Mouse (Mus musculus) CH12.LX (cell line): Measurements from ENCODE around the gene D8Ertd738e. TPM values are rescaled to one million over a fixed set of nuclear protein-coding genes. Genes with fewer than 3 reads are reported as not detected.

Experiments used
- DNase-seq: peaks from one replicate; pipeline ENCODE4 v3.0.0-alpha.2; 2013; ENCODE audit errors: extremely low read depth
- H3K27ac ChIP-seq: 2 replicates; pipeline ENCODE4 v1.5.1; 2012; ENCODE audit warnings: low read depth, mild to moderate bottlenecking, control low read depth, moderate library complexity; ENCODE audit not compliant: insufficient read depth
- H3K27me3 ChIP-seq: replicated peaks from 2 replicates; pipeline ENCODE3; 2012; ENCODE audit warnings: inconsistent platforms
- H3K36me3 ChIP-seq, 2 experiments: replicated peaks in 1 of 2; 2 replicates each; pipeline versions ENCODE3 to v1.6.1; 2012; ENCODE audit warnings: inconsistent platforms in 1 of 2, low read length in 1 of 2, mild to moderate bottlenecking in 1 of 2, mixed read lengths in 1 of 2, moderate library complexity in 1 of 2; ENCODE audit not compliant: control insufficient read depth in 1 of 2, insufficient read depth in 1 of 2
- H3K4me1 ChIP-seq, 2 experiments: 2 replicates each; pipeline ENCODE4 v1.6.1; 2012; ENCODE audit warnings: inconsistent platforms in 1 of 2, moderate library complexity in 1 of 2; ENCODE audit not compliant: insufficient read depth in 2 of 2, control insufficient read depth in 1 of 2
- H3K4me2 ChIP-seq: 2 replicates; pipeline ENCODE4 v1.6.1; 2012; ENCODE audit warnings: low read depth, mild to moderate bottlenecking, control low read depth; ENCODE audit not compliant: poor library complexity, insufficient read depth, severe bottlenecking
- H3K4me3 ChIP-seq, 3 experiments: fragments of 150-350 bp in 1 of 3; sonication (generic) in 1 of 3; replicated peaks in 1 of 3; 2 replicates each; pipeline versions ENCODE3 to v1.5.1; 2011 to 2012; ENCODE audit warnings: low read depth in 2 of 3, low read length in 2 of 3, mild to moderate bottlenecking in 2 of 3, moderate library complexity in 2 of 3, control low read depth in 1 of 3, improper control_type of control experiment in 1 of 3, inconsistent platforms in 1 of 3, mixed read lengths in 1 of 3; ENCODE audit not compliant: poor library complexity in 1 of 3
- H3K79me2 ChIP-seq: replicated peaks from 2 replicates; pipeline ENCODE4 v1.6.1; 2012; ENCODE audit warnings: mild to moderate bottlenecking, moderate library complexity; ENCODE audit not compliant: control insufficient read depth, poor library complexity, insufficient read depth, severe bottlenecking; ENCODE audit errors: extremely low read depth
- H3K9ac ChIP-seq: 2 replicates; pipeline ENCODE4 v1.6.1; 2012; ENCODE audit warnings: low read depth, mild to moderate bottlenecking, control low read depth, moderate library complexity; ENCODE audit not compliant: insufficient read depth
- H3K9me3 ChIP-seq: replicated peaks from 2 replicates; pipeline ENCODE3; 2012; ENCODE audit warnings: low read length, inconsistent platforms, mixed read lengths
- BHLHE40 ChIP-seq: IDR thresholded peaks from 2 replicates; pipeline ENCODE4 v1.6.1; 2011; ENCODE audit warnings: mild to moderate bottlenecking, low read depth, low read length, improper control_type of control experiment
- CHD1 ChIP-seq: IDR thresholded peaks from 2 replicates; pipeline ENCODE4 v1.6.1; 2012; ENCODE audit warnings: low read depth, low read length, improper control_type of control experiment, inconsistent platforms
- CTCF ChIP-seq, 2 experiments: IDR thresholded peaks in 1 of 2; conservative IDR thresholded peaks in 1 of 2; 2 replicates each; pipeline ENCODE4 v1.5.1; 2011 to 2012; ENCODE audit warnings: low read depth in 2 of 2, low read length in 2 of 2, improper control_type of control experiment in 1 of 2, inconsistent platforms in 1 of 2, mild to moderate bottlenecking in 1 of 2, moderate library complexity in 1 of 2
- E2F4 ChIP-seq: IDR thresholded peaks from 2 replicates; pipeline ENCODE4 v1.6.1; 2011; ENCODE audit warnings: low read depth, low read length, improper control_type of control experiment; ENCODE audit not compliant: insufficient replicate concordance
- EP300 ChIP-seq: IDR thresholded peaks from 2 replicates; pipeline ENCODE4 v1.6.1; 2011; ENCODE audit warnings: low read length, improper control_type of control experiment
- ETS1 ChIP-seq: conservative IDR thresholded peaks from 2 replicates; pipeline ENCODE4 v1.6.1; 2012; ENCODE audit warnings: low read depth, mild to moderate bottlenecking, inconsistent platforms, low read length, improper control_type of control experiment, moderate library complexity
- GABPA ChIP-seq: IDR thresholded peaks from 2 replicates; pipeline ENCODE4 v1.6.1; 2012; ENCODE audit warnings: low read depth, low read length, improper control_type of control experiment, inconsistent platforms; ENCODE audit not compliant: insufficient replicate concordance
- HCFC1 ChIP-seq: IDR thresholded peaks from 2 replicates; pipeline ENCODE4 v1.6.1; 2012; ENCODE audit warnings: low read depth, mild to moderate bottlenecking, inconsistent platforms, low read length, improper control_type of control experiment
- JUND ChIP-seq: conservative IDR thresholded peaks from 2 replicates; pipeline ENCODE4 v1.6.1; 2011; ENCODE audit warnings: low read depth, low read length, improper control_type of control experiment
- KAT2A ChIP-seq: IDR thresholded peaks from 2 replicates; pipeline ENCODE4 v1.6.1; 2012; ENCODE audit warnings: low read length, improper control_type of control experiment, inconsistent platforms; ENCODE audit not compliant: insufficient replicate concordance
- MAFK ChIP-seq: IDR thresholded peaks from 2 replicates; pipeline ENCODE4 v1.6.1; 2011; ENCODE audit warnings: low read length, improper control_type of control experiment; ENCODE audit not compliant: insufficient replicate concordance
- MAX ChIP-seq: IDR thresholded peaks from 2 replicates; pipeline ENCODE4 v1.6.1; 2011; ENCODE audit warnings: low read length, improper control_type of control experiment
- MEF2A ChIP-seq: IDR thresholded peaks from 2 replicates; pipeline ENCODE4 v1.6.1; 2014; ENCODE audit warnings: low read depth, mild to moderate bottlenecking, inconsistent platforms, low read length, improper control_type of control experiment, borderline replicate concordance
- NRF1 ChIP-seq: IDR thresholded peaks from 2 replicates; pipeline ENCODE4 v1.6.1; 2014; ENCODE audit warnings: low read depth, mild to moderate bottlenecking, inconsistent platforms, low read length, improper control_type of control experiment, moderate library complexity
- RAD21 ChIP-seq: IDR thresholded peaks from 2 replicates; pipeline ENCODE4 v1.6.1; 2011; ENCODE audit warnings: low read depth, mild to moderate bottlenecking, low read length, improper control_type of control experiment, moderate library complexity
- TBP ChIP-seq: conservative IDR thresholded peaks from 2 replicates; pipeline ENCODE4 v1.6.1; 2011; ENCODE audit warnings: low read depth, low read length, improper control_type of control experiment
- TCF12 ChIP-seq: IDR thresholded peaks from 2 replicates; pipeline ENCODE4 v1.6.1; 2014; ENCODE audit warnings: low read depth, mild to moderate bottlenecking, inconsistent platforms, low read length, improper control_type of control experiment
- UBTF ChIP-seq: IDR thresholded peaks from 2 replicates; pipeline ENCODE4 v1.6.1; 2012; ENCODE audit warnings: low read depth, mild to moderate bottlenecking, inconsistent platforms, low read length, improper control_type of control experiment, moderate library complexity
- ZC3H11A ChIP-seq: IDR thresholded peaks from 2 replicates; pipeline ENCODE4 v1.6.1; 2012; ENCODE audit warnings: low read depth, mild to moderate bottlenecking, inconsistent platforms, low read length, improper control_type of control experiment
- ZNF384 ChIP-seq: IDR thresholded peaks from 2 replicates; pipeline ENCODE4 v1.6.1; 2012; ENCODE audit warnings: low read depth, low read length, improper control_type of control experiment, inconsistent platforms
- dilution Hi-C: fragments of 300-500 bp; cut with MboI; formaldehyde crosslinking; loops from 2 replicates; pipeline ENCODE4 v1.14.3; 2020; ENCODE audit warnings: low sequenced_read_pairs; ENCODE audit not compliant: extremely low pct_unique_long_range_greater_than_20kb, extremely low pct_ligation_motif_present
- in situ Hi-C: fragments of 300-500 bp; cut with MboI; formaldehyde crosslinking; loops from 3 replicates; pipeline ENCODE4 v1.14.3; 2019; ENCODE audit warnings: low sequenced_read_pairs, low pct_ligation_motif_present, low pct_unique_long_range_greater_than_20kb, mixed read lengths
- polyA plus RNA-seq: library from polyadenylated mRNA; unstranded; fragments of >175 nt; gene quantifications from 2 replicates; pipeline ENCODE4 v1.2.1, GENCODE M21; 2012; ENCODE audit warnings: low read depth; ENCODE audit not compliant: insufficient read length
- total RNA-seq, 2 experiments: library from RNA; depleted of rRNA; stranded (reverse); fragments of 300-350 nt in 1 of 2; fragments of >200 nt in 1 of 2; gene quantifications; 2 replicates each; pipeline ENCODE4 v1.2.3; 2012 to 2014

Gene D8Ertd738e
- total and polyA plus RNA-seq, 3 experiments, result 213 to 225 (median 217) TPM

DNA sequence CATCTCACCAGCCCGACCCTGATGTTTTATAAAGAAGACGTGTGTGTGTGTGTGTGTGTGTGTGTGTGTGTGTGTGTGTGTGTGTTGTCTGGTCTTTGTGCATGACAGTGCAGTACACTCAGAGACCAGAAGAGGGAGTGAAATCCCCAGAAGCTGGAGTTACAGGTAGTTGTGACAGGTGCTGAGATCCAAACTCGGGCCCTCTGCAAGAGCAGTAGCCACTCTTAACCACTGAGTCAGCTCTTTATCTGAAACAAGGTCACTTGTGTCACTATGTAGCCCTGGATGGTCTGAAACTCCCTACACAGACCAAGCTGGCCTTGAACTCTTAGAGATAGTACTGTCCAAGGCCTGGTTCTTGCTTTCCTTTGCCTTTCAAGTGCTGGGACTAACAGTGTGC is 42.9 kb downstream of the D8Ertd738e start:
- dilution Hi-C loops (no loop called here), in situ Hi-C loops (loop anchor here (25.0 kb wide), 1 partner anchor 156 kb away; no protein-coding TSS in a partner anchor)
- Histone ChIP-seq H3K9ac (no peak overlapping the region), H3K79me2 (peaks cover 23% of the 10 kb centered on the region), H3K9me3 (no peaks in the 10 kb centered on the region), H3K27me3 (no peaks in the 10 kb centered on the region), H3K4me2 (no peak overlapping the region), H3K27ac (no peak overlapping the region), H3K4me3 (no peak overlapping the region), H3K36me3 (peaks cover 41 to 66% of the 10 kb centered on the region in 2 experiments), H3K4me1 (peaks cover 14 to 51% of the 10 kb centered on the region in 2 experiments)
- TF ChIP-seq MEF2A (no peak), ZNF384 (no peak), RAD21 (no peak), CHD1 (no peak), ETS1 (no peak), MAFK (no peak), JUND (no peak), E2F4 (no peak)
- DNase-seq, result no peak

DNA sequence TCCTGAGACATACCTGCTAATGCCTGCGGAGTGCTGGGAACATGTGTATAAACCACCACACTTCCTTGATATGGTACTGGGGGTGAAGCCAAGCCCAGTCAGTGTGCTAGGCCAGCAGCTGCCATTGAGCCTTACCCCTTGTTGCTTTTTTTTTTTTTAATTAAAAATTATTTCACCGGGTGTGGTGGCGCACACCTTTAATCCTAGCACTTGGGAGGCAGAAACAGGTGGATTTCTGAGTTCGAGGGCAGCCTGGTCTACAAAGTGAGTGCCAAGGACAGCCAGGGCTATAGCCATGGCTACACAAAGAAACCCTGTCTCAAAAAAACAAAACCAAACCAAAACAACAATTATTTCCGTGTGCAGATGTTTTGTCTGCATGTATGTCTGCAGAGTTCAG is 44.4 kb downstream of the D8Ertd738e start:
- Histone ChIP-seq H3K27me3 (no peaks in the 10 kb centered on the region), H3K9me3 (no peaks in the 10 kb centered on the region), H3K36me3 (peaks cover 31 to 52% of the 10 kb centered on the region in 2 experiments), H3K4me2 (no peak overlapping the region), H3K79me2 (peaks cover 28% of the 10 kb centered on the region), H3K4me1 (peaks cover 17 to 53% of the 10 kb centered on the region in 2 experiments), H3K27ac (no peak overlapping the region), H3K9ac (no peak overlapping the region), H3K4me3 (no peak overlapping the region)
- DNase-seq, result no peak
- in situ Hi-C loops, result loop anchor here (25.0 kb wide), 1 partner anchor 157 kb away; no protein-coding TSS in a partner anchor
- no peak for TF ChIP-seq TCF12
- no peak for TF ChIP-seq UBTF
- no peak for TF ChIP-seq JUND
- dilution Hi-C loops, result no loop called here

DNA sequence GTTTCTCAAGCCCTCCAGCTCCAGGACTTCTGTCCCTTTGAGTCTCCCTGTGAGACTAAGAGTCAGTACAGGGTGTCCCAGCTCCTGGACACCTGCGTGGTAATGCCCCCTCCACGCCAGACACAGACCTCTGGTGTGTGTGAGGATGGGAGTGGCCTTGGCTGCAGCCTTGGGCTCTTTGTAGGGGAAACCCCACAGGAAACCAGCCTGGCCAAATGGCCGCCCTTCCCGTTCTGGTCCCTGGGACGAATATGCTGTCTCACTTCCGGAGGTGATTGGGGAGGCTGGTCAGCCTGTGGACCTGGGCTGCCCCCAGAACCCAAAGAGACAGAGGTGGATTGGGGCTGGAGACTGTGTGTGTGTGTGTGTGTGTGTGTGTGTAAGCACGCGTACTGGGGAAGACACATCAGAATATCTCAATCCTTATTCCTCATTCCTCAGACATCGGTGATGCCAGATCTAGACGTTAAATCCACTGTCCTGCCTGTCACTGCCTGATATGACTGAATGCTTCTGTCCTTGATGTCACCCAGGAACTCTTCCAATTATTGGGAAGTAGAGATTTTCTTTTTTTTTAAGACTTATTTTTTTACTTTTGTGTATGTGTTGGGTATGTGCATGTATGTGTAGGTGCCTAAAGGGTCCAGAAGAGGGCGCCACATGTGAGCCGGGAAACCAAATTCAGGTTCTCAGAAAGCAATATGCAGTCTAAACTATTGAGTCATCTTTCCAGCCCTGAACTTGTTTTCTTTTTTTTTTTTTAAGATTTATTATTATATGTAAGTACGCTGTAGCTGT is 45.3 kb downstream of the D8Ertd738e start:
- dilution Hi-C loops, result no loop called here
- Histone ChIP-seq H3K36me3 (peaks cover 22 to 43% of the 10 kb centered on the region in 2 experiments), H3K27me3 (no peaks in the 10 kb centered on the region), H3K4me2 (peak overlapping the region; percentile 84), H3K9ac (peak overlapping the region; percentile 93), H3K27ac (peak overlapping the region; percentile 94), H3K4me1 (peaks cover 20 to 62% of the 10 kb centered on the region in 2 experiments), H3K4me3 (peak overlapping the region; percentile 26 to 96 (median 82)), H3K79me2 (peaks cover 28% of the 10 kb centered on the region), H3K9me3 (no peaks in the 10 kb centered on the region)
- in situ Hi-C loops, result loop anchor here (25.0 kb wide), 1 partner anchor 158 kb away; no protein-coding TSS in a partner anchor
- DNase-seq, result peak; percentile 68
- TF ChIP-seq E2F4 (no peak), ZNF384 (peak; percentile 58; the same call in 1 of the 2 replicates), HCFC1 (0 out of 2 replicates have a peak, but pooled peaks have one; percentile 30), MEF2A (no peak), ZC3H11A (no peak), GABPA (no peak), NRF1 (no peak; the same call in 1 of the 2 replicates), EP300 (peak; percentile 17), TCF12 (no peak; the same call in 1 of the 2 replicates), TBP (peak; percentile 41; the same call in 1 of the 2 replicates), CTCF (conservative IDR thresholded peaks at IDR 0.05 in 1 of 2, IDR thresholded peaks at IDR 0.05 in 1 of 2; ENCODE audit: low read depth in 2 of 2, low read length in 2 of 2) (peak; percentile 35 to 62; a peak in 3 of 4 replicates), ETS1 (peak; percentile 64), KAT2A (0 out of 2 replicates have a peak, but pooled peaks have one; percentile 43), MAX (peak; percentile 15; the same call in 1 of the 2 replicates), BHLHE40 (no peak; the same call in 1 of the 2 replicates), RAD21 (no peak), MAFK (peak; percentile 65; the same call in 1 of the 2 replicates)
